Mouse (Mus musculus): ENCODE results near the gene Znrf3.

Znrf3 gene

GRCm38 (mm10) chr11:5243812-5244748 is 200.6 kb downstream of the Znrf3 start:
- DNase-seq (ENCODE audit: extremely low read depth, insufficient read length, low spot score), result peak; percentile 83

DNA sequence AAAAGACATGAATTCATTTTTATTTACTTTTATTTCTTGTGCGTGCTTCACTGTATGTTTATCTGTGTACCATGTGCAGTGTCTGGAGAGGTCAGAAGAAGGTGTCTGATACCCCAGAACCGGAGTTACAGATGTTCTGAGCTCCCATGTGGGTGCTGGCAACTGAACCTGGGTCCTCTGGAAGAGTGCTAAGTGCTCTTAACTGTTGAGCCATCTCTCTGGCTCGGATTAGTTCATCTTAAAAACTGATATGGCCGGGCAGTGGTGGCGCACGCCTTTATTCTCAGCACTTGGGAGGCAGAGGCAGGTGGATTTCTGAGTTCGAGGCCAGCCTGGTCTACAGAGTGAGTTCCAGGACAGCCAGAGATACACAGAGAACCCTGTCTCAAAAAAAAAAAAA is 201.4 kb downstream of the Znrf3 start:
- DNase-seq (ENCODE audit: extremely low read depth, insufficient read length, low spot score), result no peak

DNA sequence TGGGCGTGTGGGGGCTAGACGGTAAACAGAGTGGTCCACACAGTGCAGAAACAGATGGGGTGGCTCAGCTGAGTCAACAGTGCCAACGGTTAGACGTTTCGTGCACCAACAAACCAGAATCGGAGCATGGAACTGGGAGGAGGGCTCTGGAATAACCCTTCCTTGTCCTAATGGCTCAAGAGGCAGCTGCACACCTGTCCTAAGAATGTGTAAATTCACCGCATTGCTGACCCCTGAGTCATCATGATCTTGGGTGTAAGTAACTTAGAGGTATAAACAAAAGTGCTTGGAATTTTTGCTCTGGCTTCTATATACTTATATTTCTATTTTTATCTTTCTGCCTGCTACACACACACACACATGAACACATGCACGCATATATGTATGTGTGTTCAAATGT is 202.5 kb downstream of the Znrf3 start:
- no peak for DNase-seq (ENCODE audit: extremely low read depth, insufficient read length, low spot score)

- DNase-seq (ENCODE audit: extremely low read depth, insufficient read length, low spot score), result no peak
Measured at GRCm38 (mm10) chr11:5239706-5240690, 204.6 kb downstream of the Znrf3 start.
